Mouse (Mus musculus) kidney, adult 9 months (tissue): Measurements from ENCODE around the gene Fam83f.

Experiments
- DNase-seq: peaks from one replicate; pipeline ENCODE4 v3.0.0; 2022

Fam83f gene

DNA sequence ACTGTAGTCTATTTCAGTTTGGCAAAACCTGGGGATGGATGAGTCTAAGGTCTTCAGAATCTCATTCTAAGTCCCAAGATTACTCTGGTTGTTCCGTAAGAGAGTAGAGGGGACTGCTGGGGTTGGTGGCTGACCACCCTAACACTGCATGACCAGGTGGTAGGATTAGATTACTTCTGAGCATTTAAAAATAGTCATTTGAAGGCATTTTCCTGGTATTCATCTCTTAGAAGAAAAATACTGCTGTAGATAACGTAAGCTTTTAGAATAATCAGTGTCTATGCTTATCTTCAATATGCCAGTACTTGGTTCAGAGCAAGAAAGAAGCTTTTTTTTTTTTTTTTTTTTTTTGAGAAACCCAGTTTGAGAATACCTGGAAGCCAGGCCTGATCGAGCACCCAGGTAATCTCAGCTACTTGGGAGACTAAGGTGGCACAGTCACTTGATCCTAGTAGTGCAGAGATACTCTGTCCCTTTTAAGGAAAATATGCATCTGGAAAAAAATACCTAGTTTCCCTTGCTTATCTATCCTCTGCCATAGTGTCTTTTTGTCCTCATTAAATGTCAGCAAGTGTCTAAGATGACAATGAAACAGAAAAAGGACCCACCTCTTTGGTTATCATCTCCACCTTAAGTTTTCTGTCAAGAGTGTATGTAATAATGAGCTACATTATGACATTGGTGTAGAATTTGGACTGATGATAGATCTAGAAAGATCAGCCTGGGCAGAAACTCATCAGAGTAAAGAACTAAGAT, 73.2 kb downstream of the Fam83f start:
- no peak for DNase-seq

DNA sequence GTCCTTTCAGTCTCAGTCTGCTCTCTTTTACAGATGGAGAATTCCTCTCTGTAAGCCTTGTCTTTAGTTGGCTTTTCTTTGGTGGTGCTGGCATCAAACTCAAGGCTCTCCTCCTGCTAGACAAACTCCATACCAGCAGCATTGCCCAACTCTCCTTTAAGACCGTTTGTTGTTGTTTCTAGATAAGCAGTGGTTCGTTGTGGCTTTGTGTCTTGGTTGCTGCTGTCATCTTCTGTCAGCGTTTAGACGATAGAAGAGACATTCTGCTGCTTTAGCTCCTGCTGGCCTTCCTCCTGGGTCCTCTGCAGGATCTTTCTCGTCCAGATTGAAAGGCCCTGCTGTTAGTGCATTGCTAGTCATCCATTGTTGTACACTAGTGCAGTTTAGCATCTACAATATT, 77.3 kb downstream of the Fam83f start:
- no peak for DNase-seq
